Mouse (Mus musculus) G1E (cell line): ENCODE measurements at regions not wholly inside any gene's neighbourhood (a gene's known extent, or its start where the extent isn't known, plus 50 kb on each side); places are given as distances from the start of the nearest gene placed in this dataset.

Source experiments
- CTCF ChIP-seq: IDR thresholded peaks from 2 replicates; pipeline ENCODE4 v1.5.1; 2012; ENCODE audit warnings: low read depth, low read length, inconsistent platforms, mixed read lengths
- GATA1 ChIP-seq: IDR thresholded peaks from 2 replicates; pipeline ENCODE4 v1.6.1; 2012; ENCODE audit warnings: borderline replicate concordance, low read length, inconsistent platforms, mixed read lengths
- GATA2 ChIP-seq: IDR thresholded peaks from 2 replicates; pipeline ENCODE4 v1.6.1; 2012; ENCODE audit warnings: low read depth, low read length, inconsistent platforms, borderline replicate concordance
- POLR2AphosphoS5 ChIP-seq: IDR thresholded peaks from 2 replicates; pipeline ENCODE4 v1.6.1; 2012; ENCODE audit warnings: low read depth, low read length, inconsistent platforms; ENCODE audit not compliant: insufficient replicate concordance
- TAL1 ChIP-seq: conservative IDR thresholded peaks from 2 replicates; pipeline ENCODE4 v1.6.1; 2012; ENCODE audit warnings: low read depth, low read length, inconsistent platforms, mixed read lengths

DNA sequence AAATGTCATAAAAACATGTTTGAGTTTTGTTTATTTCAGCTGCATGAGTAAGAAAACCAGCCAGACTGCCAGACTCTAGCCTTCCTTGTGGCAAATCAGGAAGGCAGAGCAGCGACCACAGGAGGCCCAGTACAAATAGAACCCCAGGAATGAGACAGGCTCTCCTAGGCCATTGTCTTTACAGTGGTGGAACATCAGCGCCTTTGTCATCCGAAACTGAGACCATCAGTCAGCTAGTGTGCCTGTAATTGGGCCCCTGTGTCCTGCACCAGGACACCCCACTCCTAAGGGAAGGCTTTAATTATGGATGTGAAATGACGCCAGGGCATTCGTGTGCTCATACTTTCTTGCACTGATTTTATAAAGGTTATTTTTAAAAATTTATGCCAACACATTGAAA lies 353.4 kb downstream of the Med10 start:
- no peak for TF ChIP-seq CTCF
- TF ChIP-seq GATA1, result no peak
- no peak for TF ChIP-seq GATA2
- no peak for TF ChIP-seq TAL1
- no peak for TF ChIP-seq POLR2AphosphoS5
